Mouse (Mus musculus): ENCODE measurements at regions not wholly inside any gene's neighbourhood (a gene's known extent, or its start where the extent isn't known, plus 50 kb on each side); places are given as distances from the start of the nearest gene placed in this dataset.

DNA sequence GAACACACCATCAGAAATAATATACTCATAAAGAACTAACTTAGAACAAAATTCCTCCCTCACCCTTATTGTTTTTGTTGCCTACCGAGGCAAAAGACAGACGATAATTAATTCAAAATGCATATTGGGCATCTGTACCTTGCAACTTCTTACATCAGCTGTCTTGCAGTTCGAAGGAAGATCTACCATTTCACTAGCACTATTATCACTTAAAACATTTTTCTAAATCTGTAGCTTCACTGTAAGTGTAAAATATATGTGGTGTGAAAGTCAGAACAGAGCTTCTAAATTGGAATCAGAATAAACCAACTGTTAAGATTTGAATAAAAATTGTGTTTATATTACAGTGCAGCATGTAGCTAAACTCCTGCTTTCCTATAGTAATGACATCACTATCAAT is 562.4 kb upstream of the Atp10a start:
- no peak for DNase-seq

DNA sequence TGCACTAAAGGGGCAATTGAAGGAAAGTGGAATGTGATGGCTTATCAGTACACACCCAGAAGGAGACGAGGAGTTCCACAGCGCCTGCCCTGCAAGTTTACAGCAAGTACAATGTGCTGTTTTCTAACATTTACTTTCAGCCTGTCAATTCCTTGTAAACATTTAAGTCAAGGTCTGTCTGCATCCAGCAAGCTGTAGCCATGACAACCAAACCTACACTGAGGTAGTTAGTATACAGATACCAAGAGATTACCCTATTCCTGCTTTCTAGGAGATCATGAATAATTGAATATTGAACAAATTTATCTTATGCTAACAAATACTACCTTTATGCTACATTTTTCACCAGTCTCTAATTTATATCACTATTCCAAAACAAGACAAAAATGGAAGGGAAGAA is 569.0 kb upstream of the Gabra5 start:
- DNase-seq, result no peak

DNA sequence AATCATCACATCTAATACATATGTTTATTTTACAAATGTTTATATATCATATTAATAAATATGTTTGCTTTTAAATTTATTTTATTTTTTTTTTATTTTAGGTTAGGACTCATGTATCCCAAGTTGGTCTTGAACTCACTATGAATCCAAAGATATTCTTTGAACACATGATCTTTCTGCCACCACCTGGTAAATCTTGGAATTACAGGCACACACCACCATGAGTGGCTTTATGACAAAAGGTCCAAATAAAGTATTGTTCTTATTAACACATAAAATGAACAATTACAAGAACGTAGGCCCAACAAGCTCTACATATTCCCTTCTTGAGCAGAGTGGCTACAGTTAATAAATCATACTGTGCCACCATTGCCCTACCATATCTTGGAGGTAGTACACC is 523.1 kb upstream of the Gabra5 start:
- DNase-seq, result peak in 1 of 2 experiments; percentile 14

DNA sequence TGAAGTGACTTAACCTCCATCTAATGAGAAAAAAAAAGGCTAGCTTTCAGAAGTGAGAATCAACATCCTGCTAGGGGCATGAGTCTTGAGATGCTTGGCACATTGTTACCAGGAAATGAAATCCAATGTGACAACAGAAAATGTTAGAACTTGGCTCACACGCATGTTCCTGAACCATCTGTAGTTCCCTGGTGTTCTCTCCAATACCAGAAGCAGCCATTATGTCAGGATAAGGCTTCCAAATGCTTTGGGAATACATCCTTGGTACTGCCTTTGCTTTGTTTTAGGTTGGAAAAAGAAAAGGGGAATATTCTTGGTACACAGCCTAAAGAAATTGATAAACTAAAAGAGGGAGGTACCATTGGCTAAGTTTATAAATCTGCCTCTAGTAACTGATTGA is 522.3 kb upstream of the Gabra5 start:
- no peak for DNase-seq

DNA sequence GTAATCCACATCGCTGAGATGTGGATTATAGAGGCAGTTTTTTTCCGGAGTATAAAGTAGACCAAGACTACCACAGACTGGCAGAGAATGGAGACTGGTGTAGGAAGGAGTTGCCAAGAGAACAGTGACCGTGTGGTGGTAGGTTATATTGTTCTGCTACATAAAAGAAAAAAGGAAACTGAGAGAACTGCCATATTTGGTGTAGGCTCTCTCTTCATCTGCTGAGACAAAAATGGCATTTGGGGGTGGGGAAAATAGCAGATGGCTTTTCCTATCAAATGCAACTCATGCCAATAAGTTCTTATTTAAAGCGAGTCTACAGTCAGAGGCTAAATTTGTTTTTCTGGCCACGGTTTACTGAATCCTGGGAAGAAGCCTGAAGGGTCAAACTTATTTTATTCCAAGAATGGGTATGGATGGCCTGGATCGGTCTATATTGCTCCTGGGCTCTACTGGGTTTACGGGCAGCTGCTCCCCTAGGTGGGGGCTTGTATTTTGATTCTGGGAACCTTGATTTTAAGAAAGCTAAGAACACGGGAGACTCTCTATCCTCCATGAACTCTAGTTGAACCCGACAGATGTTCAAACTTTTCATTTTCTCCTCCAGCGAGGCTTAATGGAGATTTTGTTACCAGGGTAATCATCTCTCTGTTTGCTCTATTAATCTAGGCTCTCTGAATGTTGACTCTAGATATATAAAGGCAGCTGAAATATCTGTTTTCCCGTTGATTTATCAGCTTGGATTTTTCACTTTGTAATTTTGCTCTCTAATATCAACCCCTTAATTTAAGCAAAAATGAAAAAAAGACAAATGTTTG is 482.8 kb upstream of the Gabra5 start:
- no peak for DNase-seq

GRCm38 (mm10) chr7:57983192-57983591 is 473.3 kb upstream of the Gabra5 start:
- DNase-seq, result no peak

DNA sequence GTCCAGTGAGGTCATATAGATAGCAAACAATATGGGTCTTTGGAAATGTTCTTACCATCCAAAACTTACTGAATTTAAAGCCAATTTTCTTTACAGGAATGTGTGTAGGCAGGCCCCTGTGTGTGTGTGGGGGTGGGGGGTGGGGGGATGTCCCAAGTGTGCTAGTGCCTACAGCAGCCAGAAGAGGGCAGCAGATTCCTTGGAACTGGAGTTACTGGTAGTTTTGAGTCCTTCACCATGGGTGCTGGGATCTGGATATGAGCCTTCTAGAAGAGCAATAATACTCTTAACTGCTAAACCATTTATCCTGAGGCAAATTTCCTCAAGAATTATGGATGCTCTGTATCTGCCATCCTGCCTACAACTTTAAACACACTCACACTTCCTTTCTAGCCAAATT is 456.4 kb upstream of the Gabra5 start:
- no peak for DNase-seq

DNA sequence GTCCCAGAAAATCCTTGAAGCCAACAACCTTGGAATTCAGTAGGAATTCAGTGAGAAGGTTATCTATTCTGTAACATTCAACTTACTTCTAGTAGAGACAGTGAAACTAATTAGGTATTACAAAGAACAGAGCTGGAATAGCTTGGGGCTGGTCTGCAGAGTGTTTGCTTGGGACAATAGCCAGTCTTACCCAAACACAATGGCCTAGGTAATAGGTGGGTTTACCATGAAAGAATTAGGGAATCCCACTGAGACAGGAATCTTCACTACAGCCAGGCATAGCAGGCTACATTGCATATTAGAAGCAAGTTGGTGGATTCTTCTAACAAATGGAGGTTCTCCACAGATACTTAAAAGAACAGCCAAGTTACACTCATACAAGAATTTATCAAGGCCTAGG is 449.0 kb upstream of the Gabra5 start:
- DNase-seq, result no peak
